ENCODE assay signal across 42 mouse cellular contexts in genomic region chr2:131859721-131860120, GRCm38 (mm10). TPM values are rescaled to one million over a fixed set of nuclear protein-coding genes. Genes with fewer than 3 reads are reported as not detected.
"Had no signal": no experiment of that assay in that cellular context is flagged by ENCODE, and none has a peak within 500 bp of the region (broad histone marks: within the 10 kb centered on the region; RNA-seq: fewer than 3 reads in every experiment).

Erv3 (minus strand) TSS chr2:131859747.

- H3K4me1 ChIP-seq: limb, embryonic 10.5 days; limb, embryonic 12.5 days; limb, embryonic 13.5 days; limb, embryonic 15.5 days; lung, embryonic 15.5 days; neural tube, embryonic 12.5 days had no signal

- H3K27me3 ChIP-seq: limb, embryonic 12.5 days; limb, embryonic 13.5 days; limb, embryonic 15.5 days; lung, embryonic 15.5 days; midbrain, embryonic 12.5 days; midbrain, embryonic 13.5 days; midbrain, embryonic 15.5 days; neural tube, embryonic 12.5 days had no signal

- ATAC-seq: liver, embryonic 12.5 days; liver, postnatal 0 days; lung, postnatal 0 days; midbrain, embryonic 13.5 days; midbrain, embryonic 15.5 days; midbrain, embryonic 16.5 days had no signal

- H3K9me3 ChIP-seq: limb, embryonic 10.5 days; limb, embryonic 12.5 days; limb, embryonic 13.5 days; limb, embryonic 15.5 days; liver, embryonic 12.5 days; liver, embryonic 13.5 days; liver, embryonic 15.5 days; lung, embryonic 15.5 days; midbrain, embryonic 10.5 days; midbrain, embryonic 12.5 days; midbrain, embryonic 15.5 days; neural tube, embryonic 12.5 days had no signal

- H3K4me3 ChIP-seq: limb, embryonic 10.5 days; limb, embryonic 12.5 days; limb, embryonic 13.5 days; limb, embryonic 15.5 days; liver, embryonic 12.5 days; liver, embryonic 13.5 days; liver, embryonic 15.5 days; lung, embryonic 15.5 days; megakaryocyte, embryonic 14.5 days; midbrain, embryonic 10.5 days; midbrain, embryonic 12.5 days; midbrain, embryonic 13.5 days; midbrain, embryonic 15.5 days; myocyte; neural tube, embryonic 12.5 days had no signal

- H3K9ac ChIP-seq: limb, embryonic 12.5 days; limb, embryonic 13.5 days; limb, embryonic 15.5 days; liver, embryonic 12.5 days; liver, embryonic 13.5 days; liver, embryonic 14.5 days; liver, embryonic 15.5 days; liver, postnatal 0 days; lung, embryonic 14.5 days; lung, embryonic 15.5 days; midbrain, embryonic 12.5 days; midbrain, embryonic 13.5 days; midbrain, embryonic 15.5 days; neural tube, embryonic 12.5 days had no signal

- H3K36me3 ChIP-seq: limb, embryonic 10.5 days; limb, embryonic 12.5 days; limb, embryonic 13.5 days; limb, embryonic 15.5 days; liver, embryonic 12.5 days; liver, embryonic 13.5 days; liver, embryonic 15.5 days; lung, embryonic 15.5 days; midbrain, embryonic 10.5 days; midbrain, embryonic 12.5 days; midbrain, embryonic 13.5 days; midbrain, embryonic 15.5 days; neural tube, embryonic 12.5 days had no signal

- H3K27ac ChIP-seq: limb, embryonic 10.5 days; limb, embryonic 12.5 days; limb, embryonic 13.5 days; limb, embryonic 15.5 days; liver, embryonic 12.5 days; liver, embryonic 13.5 days; liver, embryonic 14.5 days; liver, embryonic 15.5 days; lung, embryonic 15.5 days; macrophage; midbrain, embryonic 10.5 days; midbrain, embryonic 12.5 days; midbrain, embryonic 13.5 days; midbrain, embryonic 15.5 days; neural tube, embryonic 12.5 days had no signal

- DNase-seq: left cerebral cortex, postnatal 4 days; liver; liver, embryonic 13.5 days; liver, postnatal 0 days; lung, adult 18-20 months; lung, adult 2 months; lung, embryonic 14.5 days; lung, postnatal 10 days; lung, postnatal 14 days; lung, postnatal 36 days; lung, postnatal 4 days; midbrain, embryonic 14.5 days had no signal

RNA-seq across cellular contexts. Expression of gene Erv3, which starts in this region (rescaled TPM):
- total RNA-seq: left cerebral cortex, postnatal 4 days; liver, adult 2 months; megakaryocyte progenitor cell, adult 5-6 weeks; megakaryocyte, adult 5-6 weeks; megakaryocyte-erythroid progenitor cell, adult 5-6 weeks; midbrain, postnatal 0 days; monocyte, adult 5-6 weeks had no signal
- polyA plus RNA-seq: limb, embryonic 10.5 days; limb, embryonic 11.5 days; limb, embryonic 12.5 days; limb, embryonic 13.5 days; limb, embryonic 15.5 days; liver, adult 2 months; liver, embryonic 11.5 days; liver, embryonic 12.5 days; liver, embryonic 13.5 days; liver, embryonic 15.5 days; liver, embryonic 16.5 days; liver, postnatal 0 days; lung, adult 2 months; lung, embryonic 14.5 days; lung, embryonic 15.5 days; lung, embryonic 16.5 days; lung, postnatal 0 days; macrophage; midbrain, embryonic 10.5 days; midbrain, embryonic 11.5 days; midbrain, embryonic 12.5 days; midbrain, embryonic 13.5 days; midbrain, embryonic 14.5 days; midbrain, embryonic 15.5 days; midbrain, embryonic 16.5 days; midbrain, postnatal 0 days; neural tube, embryonic 11.5 days; neural tube, embryonic 12.5 days had no signal
